Mouse (Mus musculus): Measurements from ENCODE around the gene Ctnnbl1.
A peak's percentile ranks its signal among the peaks of the same experiment; 100 is the strongest.

Ctnnbl1 gene

DNA sequence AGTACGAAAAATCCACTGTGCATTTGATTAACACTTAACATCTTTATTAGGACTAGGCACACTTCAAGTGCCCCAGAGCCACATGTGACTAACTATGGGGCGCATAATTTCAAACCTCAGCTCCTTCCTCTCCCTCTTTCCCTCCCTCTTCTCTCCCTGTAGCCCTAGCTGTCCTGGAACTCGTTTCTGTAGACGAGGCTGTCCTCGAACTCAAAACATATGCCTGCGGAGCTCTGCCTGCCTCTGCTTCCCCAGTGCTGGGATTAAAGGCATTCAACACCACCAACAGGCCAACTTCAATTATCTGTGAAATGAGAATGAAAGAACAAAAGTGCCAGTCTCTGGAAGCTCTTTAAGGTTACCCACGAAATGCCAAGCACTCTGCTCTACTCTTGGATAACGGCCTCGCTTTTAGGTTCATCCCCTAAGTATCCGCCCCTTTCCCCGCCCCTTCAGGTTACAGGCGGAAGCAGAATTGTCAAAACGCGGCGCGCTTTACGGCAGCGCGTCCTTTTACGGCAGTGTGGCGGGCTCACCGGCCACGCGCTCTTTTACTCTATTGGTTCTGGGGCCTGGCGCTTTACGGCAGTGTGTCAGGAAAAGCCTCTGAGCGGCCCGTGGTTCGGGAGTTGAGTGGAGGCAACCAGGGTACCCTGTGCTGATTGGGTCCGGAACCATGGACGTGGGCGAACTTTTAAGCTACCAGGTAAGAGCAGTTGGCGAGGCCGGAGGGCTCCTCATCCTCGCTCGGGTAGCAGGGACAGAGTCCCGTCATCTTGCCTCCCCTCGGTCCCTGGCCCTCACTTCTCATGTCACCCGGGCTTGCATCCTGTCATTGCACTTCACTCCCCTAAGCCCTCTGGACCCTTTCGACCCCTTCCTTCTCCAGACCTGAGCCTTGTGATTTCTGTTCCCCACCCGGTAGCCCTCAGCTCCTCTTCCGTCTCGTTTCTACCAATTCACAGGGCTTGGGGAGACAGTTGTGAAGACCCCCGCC lies at the start of gene Ctnnbl1:
TSS of gene Ctnnbl1 (plus strand) at position 548 of the 997 bp plus-strand sequence.
- DNase-seq, result peak; percentile 100

DNA sequence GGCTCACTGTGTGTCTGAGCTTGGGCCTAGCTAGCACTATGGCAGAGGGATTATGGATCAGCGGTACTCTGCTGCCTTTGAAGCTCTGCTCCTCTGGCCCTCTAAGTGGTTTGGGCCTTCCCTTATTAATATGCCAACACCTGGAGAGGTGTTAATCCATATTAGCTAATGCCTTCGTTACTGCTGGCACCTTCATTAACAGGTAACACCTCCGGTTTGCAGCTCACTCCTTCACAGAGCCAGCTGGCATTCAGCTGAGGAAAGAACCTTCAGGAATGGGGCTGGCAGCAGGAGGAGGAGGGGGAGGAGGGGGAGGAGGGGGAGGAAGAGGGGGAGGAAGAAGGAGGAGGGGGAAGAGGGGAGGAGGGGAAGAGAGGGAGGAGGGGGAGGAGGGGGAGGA lies 49.7 kb upstream of the Ctnnbl1 start:
- DNase-seq, result no peak

DNA sequence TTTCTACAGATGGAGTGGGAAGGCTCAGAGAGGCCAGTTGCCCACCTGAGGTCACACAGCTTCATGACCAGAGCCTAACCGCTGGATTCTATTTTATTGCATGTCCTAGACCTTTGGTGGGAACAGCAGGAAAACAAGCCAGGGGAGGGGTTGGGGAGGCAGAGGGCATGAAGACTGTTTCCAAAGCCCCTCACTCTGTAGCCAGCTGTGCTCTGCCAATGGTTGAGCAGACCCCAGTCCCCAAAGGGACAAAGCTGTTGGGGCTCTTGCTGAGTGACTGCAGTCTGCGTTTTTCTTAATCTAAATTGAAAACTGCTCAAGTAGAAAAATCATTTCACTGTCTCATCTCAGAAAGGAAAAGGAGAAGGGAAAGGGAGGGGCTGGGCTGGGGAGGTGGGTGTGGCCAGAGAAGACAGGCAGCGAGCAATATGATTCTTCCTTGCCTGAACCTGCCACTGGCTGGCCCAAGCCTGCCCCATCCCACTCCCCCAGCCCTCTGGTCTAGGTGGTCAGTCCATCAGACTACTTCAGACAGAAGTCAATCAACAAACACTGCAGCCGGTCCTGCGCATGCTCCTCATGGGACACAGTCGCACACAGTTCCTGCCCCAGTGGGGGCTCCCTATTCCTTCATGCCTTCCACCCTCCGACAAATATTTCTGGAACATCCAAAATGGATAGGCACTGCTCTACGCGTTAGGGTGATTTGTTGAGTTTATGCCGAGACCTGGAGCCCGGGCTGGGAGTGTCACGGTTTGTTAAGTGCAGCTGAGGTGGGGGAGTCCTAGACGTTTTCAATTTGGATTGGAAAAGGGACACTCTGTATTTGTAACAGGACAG lies 45.7 kb upstream of the Ctnnbl1 start:
- no peak for DNase-seq

DNA sequence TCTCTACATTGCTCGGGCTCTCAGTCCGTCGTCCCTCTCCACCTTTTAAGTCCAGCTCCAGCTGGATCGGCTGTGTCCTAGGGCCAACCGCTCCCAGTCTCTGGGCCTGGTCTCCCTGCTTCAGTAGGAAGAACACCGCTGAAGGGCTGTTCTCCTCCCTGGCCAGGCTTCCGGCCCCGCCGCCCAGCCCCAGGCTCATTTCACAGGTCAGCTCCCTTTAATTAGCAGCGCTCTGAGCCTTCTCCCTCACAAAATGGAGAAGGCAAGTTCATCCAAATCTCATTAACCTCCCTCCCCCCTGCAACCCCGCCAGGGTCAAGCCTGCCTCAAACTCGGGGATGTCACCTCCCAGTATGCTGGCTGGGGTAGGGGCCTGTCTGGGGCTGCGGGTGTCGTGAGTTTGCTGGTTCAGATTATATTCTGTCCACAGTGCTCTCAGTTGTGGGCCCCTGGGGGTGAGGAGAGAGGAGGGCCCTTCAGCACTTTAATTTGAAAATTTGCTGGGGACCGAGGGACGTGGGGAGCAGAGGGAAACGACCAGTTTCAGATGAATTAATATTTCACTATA lies 44.8 kb upstream of the Ctnnbl1 start:
- no peak for DNase-seq

GRCm38 (mm10) chr2:157693576-157693975 lies 43.6 kb upstream of the Ctnnbl1 start:
- no peak for DNase-seq

DNA sequence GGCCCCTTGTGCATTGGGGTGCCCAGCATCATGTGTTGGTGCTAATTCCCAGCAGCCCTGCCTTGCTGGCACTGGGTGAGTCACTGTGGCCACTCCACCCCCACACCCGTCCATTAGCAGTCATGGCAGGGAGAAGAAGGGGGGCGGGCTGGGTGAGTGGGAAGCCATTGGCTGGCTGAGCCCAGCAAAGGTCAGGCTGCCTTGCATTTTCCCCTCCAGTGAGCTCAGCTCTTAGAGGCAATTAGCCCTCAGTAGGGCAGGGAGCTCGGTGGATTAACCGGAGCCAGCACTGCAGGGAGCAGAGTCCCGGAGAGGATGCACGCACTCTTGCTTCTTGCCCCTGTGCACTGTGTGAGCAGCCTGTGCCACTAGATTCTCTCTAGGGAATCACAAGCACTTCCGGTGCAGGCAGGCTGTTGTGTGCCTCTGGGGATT lies 40.9 kb upstream of the Ctnnbl1 start:
- DNase-seq, result peak; percentile 52

- no peak for DNase-seq
Observed at GRCm38 (mm10) chr2:157703155-157703554, 34.0 kb upstream of the Ctnnbl1 start.

GRCm38 (mm10) chr2:157704991-157705776 lies 32.0 kb upstream of the Ctnnbl1 start:
- peak; percentile 55 for DNase-seq

GRCm38 (mm10) chr2:157705777-157706158 lies 31.4 kb upstream of the Ctnnbl1 start:
- DNase-seq, result no peak

DNA sequence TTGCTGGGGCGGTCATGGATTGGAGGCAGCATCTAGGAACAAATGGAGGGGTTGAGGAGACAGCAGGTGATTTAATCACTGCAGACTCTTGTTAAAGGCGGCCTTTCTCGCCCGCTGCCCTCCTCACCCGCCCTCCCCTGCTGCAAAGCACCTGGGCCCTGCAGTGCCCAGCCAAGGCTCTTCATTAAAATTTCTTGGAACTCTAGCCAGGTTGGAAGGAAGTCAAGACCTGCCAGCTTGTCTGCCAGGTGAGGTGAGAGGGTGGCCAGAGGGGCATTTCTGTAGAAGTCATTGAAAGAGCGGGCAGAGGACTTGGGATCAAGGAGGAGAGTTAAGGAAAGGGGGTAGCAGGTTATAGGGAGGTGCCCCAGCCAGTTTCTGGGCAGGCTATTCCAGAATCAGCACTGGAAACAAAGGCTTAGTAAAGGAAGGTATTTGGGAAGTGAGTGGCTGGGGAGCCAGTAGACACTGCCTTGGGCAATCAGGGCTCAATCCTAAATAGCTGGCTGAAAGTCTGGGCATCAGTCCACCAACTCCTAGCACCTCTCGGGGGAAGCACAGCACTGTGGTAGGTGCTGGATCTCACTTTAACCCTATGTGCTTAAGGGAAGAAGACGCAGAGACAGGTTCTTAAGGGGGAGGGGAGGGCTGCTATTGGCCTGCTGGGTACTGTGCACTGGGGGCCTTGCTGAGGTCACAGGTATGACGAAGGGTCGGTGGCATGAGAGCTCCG lies 29.8 kb upstream of the Ctnnbl1 start:
- peak; percentile 59 for DNase-seq

- no peak for DNase-seq
Observed at GRCm38 (mm10) chr2:157712677-157713076, 24.5 kb upstream of the Ctnnbl1 start.

- no peak for DNase-seq
Observed at GRCm38 (mm10) chr2:157715586-157716191, 21.5 kb upstream of the Ctnnbl1 start.

GRCm38 (mm10) chr2:157718441-157718840 lies 18.8 kb upstream of the Ctnnbl1 start:
- DNase-seq, result no peak

- no peak for DNase-seq
Observed at GRCm38 (mm10) chr2:157723883-157724573, 13.2 kb upstream of the Ctnnbl1 start.

GRCm38 (mm10) chr2:157724574-157724914 lies 12.7 kb upstream of the Ctnnbl1 start:
- DNase-seq, result no peak

DNA sequence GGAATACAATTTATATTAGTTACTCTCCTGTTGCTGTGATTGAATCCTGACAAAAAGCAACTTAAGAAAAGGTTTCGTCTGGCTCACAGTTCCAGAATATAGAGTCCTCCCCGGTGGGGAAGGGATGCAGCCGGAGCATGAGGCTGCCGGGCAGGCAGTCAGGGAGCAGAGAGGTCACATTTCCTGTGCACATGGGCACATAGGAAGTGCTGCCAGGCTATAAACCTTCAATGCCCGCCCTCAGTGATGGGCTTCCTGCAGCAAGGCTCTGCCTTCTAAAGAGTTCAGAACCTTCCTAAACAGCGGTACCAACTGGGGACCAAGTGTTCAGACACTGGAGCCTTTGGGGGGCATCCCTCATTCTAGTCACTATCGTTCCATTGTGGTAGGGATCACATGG lies 7.4 kb downstream of the Ctnnbl1 start:
- no peak for DNase-seq

DNA sequence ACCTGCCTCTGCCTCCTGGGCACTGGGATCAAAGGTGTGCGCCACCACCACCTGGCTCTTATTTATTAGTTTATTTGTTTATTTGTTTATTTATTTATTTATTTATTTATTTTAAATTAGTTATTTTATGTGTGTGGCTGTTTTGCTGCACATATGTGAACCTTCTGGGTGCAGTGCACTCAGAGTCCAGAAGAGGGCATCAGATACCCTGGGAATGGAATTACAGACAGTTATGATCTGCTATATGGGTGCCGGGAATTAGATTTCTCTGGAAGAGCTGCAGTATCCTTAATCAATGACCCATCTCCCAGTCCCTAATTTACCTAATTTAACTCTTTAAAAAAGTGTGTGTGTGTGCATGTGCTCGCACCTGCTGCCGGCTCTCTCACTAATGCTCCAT lies 8.5 kb downstream of the Ctnnbl1 start:
- no peak for DNase-seq

GRCm38 (mm10) chr2:157746558-157746957 lies 9.4 kb downstream of the Ctnnbl1 start:
- no peak for DNase-seq

DNA sequence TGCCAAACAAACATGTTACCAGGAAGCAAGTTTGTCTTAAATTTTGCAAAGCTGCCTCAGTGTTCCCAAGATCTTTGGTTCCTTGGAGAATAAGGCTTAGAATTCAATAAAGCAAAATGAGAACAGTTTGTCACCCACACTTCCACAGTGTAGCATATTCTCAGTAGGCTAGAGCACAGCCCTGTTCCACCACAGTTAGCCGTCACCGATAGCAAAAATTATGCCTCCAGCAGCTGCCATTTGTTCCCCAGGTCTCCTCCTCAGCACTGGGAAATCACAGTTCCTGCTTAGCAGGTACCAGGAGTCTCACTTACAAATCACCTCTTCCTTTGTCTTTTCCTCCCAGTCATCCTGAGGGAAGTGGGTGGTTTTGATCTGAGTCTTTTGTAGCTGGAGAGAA lies 10.8 kb downstream of the Ctnnbl1 start:
- DNase-seq, result no peak

DNA sequence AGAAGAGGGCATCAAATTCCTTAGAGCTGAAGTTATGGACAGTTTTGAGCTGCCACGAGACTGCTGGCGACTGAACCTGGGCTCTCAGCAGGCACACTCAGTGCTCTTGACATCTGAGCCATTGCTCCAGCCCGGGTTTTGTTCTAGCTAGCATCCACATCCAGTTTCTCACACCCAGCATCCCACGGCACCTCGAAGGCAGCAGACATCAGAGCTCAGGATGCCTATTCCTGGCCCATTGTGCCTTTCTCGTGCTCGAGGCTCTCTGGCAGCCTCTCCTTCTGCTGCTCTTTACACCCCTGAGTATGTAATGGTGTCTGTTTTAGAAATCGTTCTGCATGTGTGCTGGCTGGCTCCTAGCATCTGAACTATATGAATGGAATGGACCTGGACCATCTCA lies 13.3 kb downstream of the Ctnnbl1 start:
- no peak for DNase-seq

Measured in kidney, adult 18-20 months (tissue).